Mouse (Mus musculus) heart, embryonic 15.5 days (tissue): ENCODE measurements around the gene Lhx5. TPM values are rescaled to one million over a fixed set of nuclear protein-coding genes. Genes with fewer than 3 reads are reported as not detected.
A peak's percentile ranks its signal among the peaks of the same experiment; 100 is the strongest.

ENCODE experiments used
- ATAC-seq: fragments of 200-750 bp; cut with Nextera tagmentation; replicated peaks from 2 replicates; pipeline ENCODE4 v1.8.0; 2017; ENCODE audit warnings: low read depth, moderate TSS enrichment; ENCODE audit not compliant: insufficient number of reproducible peaks, insufficient read depth, low FRiP score
- H3K27ac ChIP-seq: fragments of 300-500 bp; sonication (generic); 2 replicates; pipeline ENCODE4 v1.5.1; 2015; ENCODE audit warnings: mild to moderate bottlenecking, inconsistent platforms
- H3K27me3 ChIP-seq: fragments of 300-500 bp; sonication (generic); 2 replicates; pipeline ENCODE4 v1.6.1; 2015; ENCODE audit warnings: inconsistent platforms
- H3K36me3 ChIP-seq: fragments of 300-500 bp; sonication (generic); 2 replicates; pipeline ENCODE4 v1.6.1; 2015; ENCODE audit warnings: mild to moderate bottlenecking, inconsistent platforms
- H3K4me1 ChIP-seq: fragments of 300-500 bp; sonication (generic); replicated peaks from 2 replicates; pipeline ENCODE4 v1.6.1; 2015; ENCODE audit warnings: inconsistent platforms
- H3K4me2 ChIP-seq: fragments of 300-500 bp; sonication (generic); 2 replicates; pipeline ENCODE4 v1.6.1; 2015; ENCODE audit warnings: inconsistent platforms, mild to moderate bottlenecking, moderate library complexity
- H3K4me3 ChIP-seq: fragments of 300-500 bp; sonication (generic); 2 replicates; pipeline ENCODE4 v1.5.1; 2015; ENCODE audit warnings: mild to moderate bottlenecking, inconsistent platforms
- H3K9ac ChIP-seq: fragments of 300-500 bp; sonication (generic); 2 replicates; pipeline ENCODE4 v1.6.1; 2015; ENCODE audit warnings: mild to moderate bottlenecking, inconsistent platforms
- H3K9me3 ChIP-seq: fragments of 300-500 bp; sonication (generic); replicated peaks from 2 replicates; pipeline ENCODE4 v1.6.1; 2016; ENCODE audit warnings: inconsistent platforms
- WGBS: fragments of 180-500 bp; shearing (Covaris S2); methylation state at CpG from one replicate; pipeline ENCODE4 v1.1.7; 2015; ENCODE audit warnings: mixed read lengths; 5-methylcytosine and 5-hydroxymethylcytosine counted together
- polyA plus RNA-seq: library from polyadenylated mRNA; unstranded; fragments of >200 nt; fragmentation: Nextera tagmentation; extraction: Ambion mirVana; gene quantifications from 2 replicates; pipeline ENCODE4 v1.2.1, GENCODE M21; 2015

The Lhx5 gene
- polyA plus RNA-seq, 1 experiment from 2014 or later: not detected

DNA sequence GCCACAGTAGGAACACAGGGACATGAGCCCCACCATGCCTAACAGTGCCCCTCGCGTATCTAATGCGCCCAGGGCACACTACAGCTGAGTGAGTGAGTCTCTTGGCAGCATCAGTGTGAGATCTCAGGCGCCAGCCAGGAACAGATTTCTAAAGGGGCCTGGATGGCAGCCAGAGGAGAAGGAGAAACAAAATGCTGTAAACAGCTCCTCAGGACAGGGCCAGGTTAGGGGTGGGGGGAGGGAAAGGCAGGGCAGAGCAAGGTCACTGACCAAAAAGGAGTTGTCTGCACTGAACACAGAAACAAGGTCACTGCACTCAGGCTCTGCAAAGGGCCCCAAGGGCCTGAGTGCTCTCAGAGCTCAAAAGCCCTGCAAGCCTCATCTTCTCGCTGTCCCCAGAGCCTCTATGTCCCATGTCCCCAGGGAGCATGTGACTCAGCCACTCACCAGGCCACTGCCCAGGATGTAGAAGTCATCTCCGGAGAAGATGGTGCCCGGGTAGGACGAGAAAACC, 59.2 kb downstream of the Lhx5 start:
- 51% methylated on average over 8 of the region's 8 CpGs for WGBS
- Histone ChIP-seq H3K36me3 (peaks cover 19% of the 10 kb centered on the region; the same call in 1 of the 2 replicates), H3K4me1 (peaks cover 12% of the 10 kb centered on the region), H3K27ac (peak overlapping the region; percentile 73), H3K27me3 (no peaks in the 10 kb centered on the region), H3K9me3 (no peaks in the 10 kb centered on the region), H3K4me3 (no peak overlapping the region), H3K4me2 (peak overlapping the region; percentile 1; the same call in 1 of the 2 replicates), H3K9ac (no peak overlapping the region)
- peak; percentile 34 for ATAC-seq

Other genes starting within 250 kb of the Lhx5 start
- gene Sdsl, start 41.1 kb downstream of the Lhx5 start, polyA plus RNA-seq: 14.3 and 15.8 TPM in 2 replicates
- 0.33 TPM in 1 of 2 replicates, not detected in the other for gene Sds, start 44.8 kb downstream of the Lhx5 start, polyA plus RNA-seq
- 40.8 and 49.6 TPM in 2 replicates for gene Plbd2, start 71.9 kb downstream of the Lhx5 start, polyA plus RNA-seq
- gene Slc8b1, start 79.5 kb downstream of the Lhx5 start, polyA plus RNA-seq: 2.7 and 5.0 TPM in 2 replicates
- gene Tpcn1, start 157.0 kb downstream of the Lhx5 start, polyA plus RNA-seq: 12.4 and 16.8 TPM in 2 replicates
- 0.19 and 0.46 TPM in 2 replicates for gene Iqcd, start 157.3 kb downstream of the Lhx5 start, polyA plus RNA-seq
- gene Rita1, start 180.9 kb downstream of the Lhx5 start, polyA plus RNA-seq: 11.0 and 12.7 TPM in 2 replicates
- gene Ddx54, start 181.0 kb downstream of the Lhx5 start, polyA plus RNA-seq: 23.4 and 32.9 TPM in 2 replicates
- gene Cfap73, start 202.5 kb downstream of the Lhx5 start, polyA plus RNA-seq: 0.15 TPM in 1 of 2 replicates, not detected in the other
- gene Rasal1, start 217.1 kb downstream of the Lhx5 start, polyA plus RNA-seq: 0.25 and 0.55 TPM in 2 replicates